Mouse (Mus musculus) heart, adult 2 months (tissue): ENCODE results near the gene Bbs12. TPM values are rescaled to one million over a fixed set of nuclear protein-coding genes. Genes with fewer than 3 reads are reported as not detected.

Source experiments
- DNase-seq, 2 experiments: peaks; one replicate each; pipeline ENCODE4 v3.0.0; 2021
- H3K27ac ChIP-seq: fragments of 200-600 bp; 2 replicates; pipeline ENCODE4 v1.8.1; 2022
- H3K27me3 ChIP-seq: fragments of 200-500 bp; 2 replicates; pipeline ENCODE4 v1.6.1; 2012; ENCODE audit warnings: mild to moderate bottlenecking, low read length, inconsistent platforms, mixed read lengths; ENCODE audit not compliant: control insufficient read depth, insufficient read depth
- H3K36me3 ChIP-seq: fragments of 200-500 bp; 2 replicates; pipeline ENCODE4 v1.6.1; 2012; ENCODE audit warnings: low read length, inconsistent platforms; ENCODE audit not compliant: control insufficient read depth, insufficient read depth
- H3K4me1 ChIP-seq: fragments of 200-500 bp; 2 replicates; pipeline ENCODE4 v1.6.1; 2011; ENCODE audit warnings: low read length; ENCODE audit not compliant: control insufficient read depth, insufficient read depth
- H3K4me3 ChIP-seq: fragments of 200-600 bp; 2 replicates; pipeline ENCODE4 v1.8.1; 2022
- H3K79me2 ChIP-seq: fragments of 200-500 bp; replicated peaks from 2 replicates; pipeline ENCODE4 v1.6.1; 2012; ENCODE audit warnings: mild to moderate bottlenecking, inconsistent platforms, low read length, moderate library complexity, mixed read lengths; ENCODE audit not compliant: control insufficient read depth, insufficient read depth
- H3K9ac ChIP-seq: fragments of 200-500 bp; 2 replicates; pipeline ENCODE4 v1.6.1; 2012; ENCODE audit warnings: low read depth, mild to moderate bottlenecking, control low read depth, inconsistent platforms, low read length, mixed read lengths
- CTCF ChIP-seq: fragments of 200-600 bp; IDR thresholded peaks from 2 replicates; pipeline ENCODE4 v1.8.1; 2022; ENCODE audit warnings: antibody characterized with exemption, mild to moderate bottlenecking, moderate library complexity
- EP300 ChIP-seq: fragments of 200-500 bp; IDR thresholded peaks from 2 replicates; pipeline ENCODE4 v1.6.1; 2011; ENCODE audit warnings: low read depth, low read length, control low read depth; ENCODE audit not compliant: insufficient read depth
- POLR2A ChIP-seq: fragments of 200-500 bp; IDR thresholded peaks from 2 replicates; pipeline ENCODE4 v1.6.1; 2011; ENCODE audit warnings: mild to moderate bottlenecking, low read depth, low read length, control low read depth; ENCODE audit not compliant: insufficient read depth
- WGBS: fragments of 180-500 bp; shearing (Covaris S2); methylation state at CpG from one replicate; pipeline ENCODE4 v1.1.7; 2018; 5-methylcytosine and 5-hydroxymethylcytosine counted together
- intact Hi-C: fragments of 180-260 bp; cut with DNase I; formaldehyde crosslinking; loops from one replicate; pipeline ENCODE4 v1.15.1; 2025
- long read RNA-seq: library from polyadenylated mRNA; stranded (forward); transcript quantifications from one replicate; pipeline ENCODE4 v2.0.0, GENCODE M21; 2021
- polyA plus RNA-seq: library from polyadenylated mRNA; depleted of rRNA; stranded (reverse); fragments of >200 nt; gene quantifications from 2 replicates; pipeline ENCODE4 v1.2.3, GENCODE M21; 2012; rRNA removed
- total RNA-seq, 2 experiments: library from RNA; stranded (reverse); gene quantifications; 2 replicates each; pipeline ENCODE4 v1.2.3; 2021

Bbs12 gene
- total RNA-seq (1 to 10 TPM in 1 of 2 experiments, under 1 TPM in 1; 0.97 to 1.1 TPM), polyA plus RNA-seq (0.49 and 1.1 TPM in 2 replicates)
- long read RNA-seq, partial matches to known transcripts, result 0 of 1 reads
- long read RNA-seq, other reads (novel, unspliced or antisense), result 0 of 1 reads

GRCm38 (mm10) chr3:37312370-37312941 is at the start of gene Bbs12, which contains the start of gene Cetn4:
Gene Bbs12, plus strand, starts transcription at chr3:37312554.
Gene Cetn4, minus strand, starts transcription at chr3:37312708.
- H3K27ac ChIP-seq, result peak within 1 kb of the TSS; percentile 80
- no peaks in the 10 kb centered on the region for H3K79me2 ChIP-seq
- H3K4me3 ChIP-seq, result peak within 1 kb of the TSS; percentile 78
- peak; percentile 95 to 99 for DNase-seq
- H3K27me3 ChIP-seq, result no peaks in the 10 kb centered on the region
- peak within 1 kb of the TSS; percentile 68 for H3K9ac ChIP-seq
- WGBS, result under 1% methylated on average over 54 of the region's 54 CpGs
- H3K36me3 ChIP-seq, result no peaks in the 10 kb centered on the region; the same call in none of the 2 replicates
- H3K4me1 ChIP-seq, result peaks cover 9% of the 10 kb centered on the region
- intact Hi-C loops, result no loop called here
- no peak for TF ChIP-seq CTCF
- TF ChIP-seq POLR2A, result no peak
- TF ChIP-seq EP300, result no peak

- intact Hi-C loops, result no loop called here
Observed at GRCm38 (mm10) chr3:37268338-37268737, 44.0 kb upstream of the Bbs12 start.

GRCm38 (mm10) chr3:37269926-37270325 is 42.4 kb upstream of the Bbs12 start:
- H3K9ac ChIP-seq, result no peak overlapping the region
- H3K27ac ChIP-seq, result no peak overlapping the region
- no peaks in the 10 kb centered on the region for H3K4me1 ChIP-seq
- 80% methylated on average over 4 of the region's 4 CpGs for WGBS
- no peak for DNase-seq
- H3K27me3 ChIP-seq, result no peaks in the 10 kb centered on the region
- no peaks in the 10 kb centered on the region for H3K79me2 ChIP-seq
- H3K36me3 ChIP-seq, result no peaks in the 10 kb centered on the region
- H3K4me3 ChIP-seq, result no peak overlapping the region
- intact Hi-C loops, result loop anchor here (10.0 kb wide), 1 partner anchor 195 kb away; no protein-coding TSS in a partner anchor
- TF ChIP-seq EP300 (no peak), CTCF (no peak)

More at GRCm38 (mm10) chr3:37268338-37268737, 44.0 kb upstream of the Bbs12 start:
- Histone ChIP-seq H3K4me3 (no peak overlapping the region), H3K27ac (no peak overlapping the region), H3K36me3 (no peaks in the 10 kb centered on the region), H3K27me3 (no peaks in the 10 kb centered on the region), H3K9ac (no peak overlapping the region), H3K79me2 (no peaks in the 10 kb centered on the region), H3K4me1 (no peaks in the 10 kb centered on the region)
- TF ChIP-seq POLR2A (no peak), EP300 (no peak), CTCF (no peak)
- no peak for DNase-seq
- 89% methylated on average over 11 of the region's 11 CpGs for WGBS

DNA sequence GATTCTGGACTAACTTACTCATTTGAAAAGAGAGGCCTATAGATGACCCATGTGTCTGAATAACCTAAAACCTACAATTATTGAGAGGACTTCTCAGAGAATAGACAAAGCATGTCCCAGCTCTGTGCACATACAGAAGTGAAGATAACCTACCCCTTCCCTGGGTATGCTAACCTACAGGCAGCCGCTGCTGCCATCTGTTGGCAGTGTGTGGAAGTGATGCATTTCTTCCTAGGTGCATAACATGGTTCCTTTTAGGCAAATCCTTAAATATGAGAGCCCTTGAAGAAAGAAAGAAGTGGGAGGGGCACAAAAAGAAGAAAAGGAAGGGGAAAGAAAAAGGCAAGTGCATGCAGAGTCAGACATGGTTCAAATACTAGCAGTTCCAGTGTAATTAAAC is 41.1 kb upstream of the Bbs12 start:
- H3K79me2 ChIP-seq, result no peaks in the 10 kb centered on the region
- no peak overlapping the region for H3K9ac ChIP-seq
- no peaks in the 10 kb centered on the region for H3K27me3 ChIP-seq
- no peaks in the 10 kb centered on the region for H3K36me3 ChIP-seq
- TF ChIP-seq POLR2A, result no peak
- no peak for TF ChIP-seq EP300
- TF ChIP-seq CTCF, result peak; percentile 91
- H3K27ac ChIP-seq, result no peak overlapping the region
- intact Hi-C loops, result loop anchor here (10.0 kb wide), 1 partner anchor 196 kb away; no protein-coding TSS in a partner anchor
- H3K4me3 ChIP-seq, result no peak overlapping the region
- no peaks in the 10 kb centered on the region for H3K4me1 ChIP-seq
- DNase-seq, result peak; percentile 23 to 57
- WGBS, result 2% methylated on average over 1 of the region's 1 CpGs

DNA sequence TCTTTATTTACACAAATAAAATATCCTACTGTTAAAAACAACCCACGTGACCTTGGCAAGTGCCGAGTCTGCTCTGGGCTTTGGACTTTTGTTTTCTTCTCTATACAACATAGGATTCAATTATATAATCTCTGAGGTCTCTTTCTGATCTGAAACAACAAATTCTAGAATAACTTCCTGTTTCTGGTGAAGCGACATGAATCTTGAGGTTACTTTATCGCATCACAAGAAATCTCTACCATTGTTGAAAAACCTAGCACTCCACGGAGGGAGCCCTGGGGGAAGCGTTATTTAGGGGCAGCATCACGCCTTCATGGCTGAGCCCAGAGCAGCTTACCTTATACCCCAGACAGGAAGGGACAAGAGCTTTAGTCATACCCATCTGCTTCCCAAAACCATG is 39.3 kb upstream of the Bbs12 start:
- Histone ChIP-seq H3K27ac (no peak overlapping the region), H3K4me1 (no peaks in the 10 kb centered on the region), H3K4me3 (no peak overlapping the region), H3K9ac (no peak overlapping the region), H3K79me2 (no peaks in the 10 kb centered on the region), H3K36me3 (no peaks in the 10 kb centered on the region), H3K27me3 (no peaks in the 10 kb centered on the region)
- no peak for TF ChIP-seq POLR2A
- no peak for TF ChIP-seq EP300
- TF ChIP-seq CTCF, result no peak
- WGBS, result 66% methylated on average over 7 of the region's 7 CpGs
- intact Hi-C loops, result loop anchor here (10.0 kb wide), 1 partner anchor 198 kb away; no protein-coding TSS in a partner anchor
- DNase-seq, result no peak

DNA sequence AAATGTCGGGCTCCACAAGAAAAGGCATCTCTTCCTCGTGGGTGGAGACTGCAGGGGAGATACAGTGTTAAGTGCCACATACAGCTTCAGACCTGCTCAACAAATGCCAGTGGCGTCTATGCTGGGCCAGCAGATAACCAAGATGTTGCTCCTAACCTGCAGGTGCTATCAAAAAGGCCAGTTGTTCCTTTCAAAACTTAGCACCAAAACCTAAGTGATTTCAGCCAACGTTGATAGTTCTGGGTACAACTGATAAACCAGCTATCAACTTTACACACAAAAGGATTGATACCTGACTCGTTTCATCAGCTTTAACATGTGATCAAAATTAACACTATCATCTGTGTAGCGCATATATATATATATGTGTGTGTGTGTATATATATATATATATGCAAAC is 37.7 kb upstream of the Bbs12 start:
- WGBS, result 64% methylated on average over 6 of the region's 6 CpGs
- DNase-seq, result no peak
- no peaks in the 10 kb centered on the region for H3K4me1 ChIP-seq
- no peak overlapping the region for H3K9ac ChIP-seq
- no peak overlapping the region for H3K27ac ChIP-seq
- intact Hi-C loops, result loop anchor here (10.0 kb wide), 1 partner anchor 200 kb away; no protein-coding TSS in a partner anchor
- TF ChIP-seq EP300 (no peak), CTCF (no peak), POLR2A (no peak)
- no peaks in the 10 kb centered on the region for H3K27me3 ChIP-seq
- H3K4me3 ChIP-seq, result no peak overlapping the region
- no peaks in the 10 kb centered on the region for H3K79me2 ChIP-seq
- H3K36me3 ChIP-seq, result no peaks in the 10 kb centered on the region
